Mouse (Mus musculus) C2C12 (cell line): ENCODE results near the gene Scpep1. TPM values are rescaled to one million over a fixed set of nuclear protein-coding genes. Genes with fewer than 3 reads are reported as not detected.

Source experiments
- H3K27me3 ChIP-seq: one replicate; pipeline ENCODE4 v1.6.1; 2011; ENCODE audit not compliant: control insufficient read depth, insufficient read depth, insufficient read length
- H3K36me3 ChIP-seq: one replicate; pipeline ENCODE4 v1.6.1; 2011; ENCODE audit not compliant: control insufficient read depth, insufficient read depth
- H3K4me3 ChIP-seq: one replicate; pipeline ENCODE4 v1.5.1; 2011; ENCODE audit warnings: mild to moderate bottlenecking, control low read depth; ENCODE audit not compliant: poor library complexity, insufficient read depth, severe bottlenecking
- H3K79me2 ChIP-seq: one replicate; pipeline ENCODE4 v1.6.1; 2011; ENCODE audit not compliant: control insufficient read depth, insufficient read depth
- H3K79me3 ChIP-seq: one replicate; pipeline ENCODE4 v1.6.1; 2011; ENCODE audit warnings: low read depth, control low read depth
- H3ac ChIP-seq: one replicate; pipeline ENCODE3; 2011; ENCODE audit warnings: low read depth; ENCODE audit not compliant: control insufficient read depth, insufficient read length
- CEBPB ChIP-seq: IDR thresholded peaks from one replicate; pipeline ENCODE4 v1.6.1; 2011; ENCODE audit warnings: low read depth, mild to moderate bottlenecking, control low read depth, moderate library complexity
- CTCF ChIP-seq: IDR thresholded peaks from one replicate; pipeline ENCODE4 v1.5.1; 2011; ENCODE audit not compliant: control insufficient read depth, insufficient read depth, insufficient read length
- FOSL1 ChIP-seq: IDR thresholded peaks from one replicate; pipeline ENCODE4 v1.8.0; 2011; ENCODE audit warnings: mild to moderate bottlenecking, low read length; ENCODE audit not compliant: poor library complexity, insufficient read depth, severe bottlenecking
- MAX ChIP-seq: IDR thresholded peaks from one replicate; pipeline ENCODE4 v1.6.1; 2011; ENCODE audit warnings: mild to moderate bottlenecking, control low read depth
- MYOD1 ChIP-seq: IDR thresholded peaks from one replicate; pipeline ENCODE4 v1.6.1; 2011; ENCODE audit warnings: low read depth; ENCODE audit not compliant: control insufficient read depth, insufficient read length
- MYOG ChIP-seq: IDR thresholded peaks from one replicate; pipeline ENCODE4 v1.6.1; 2011; ENCODE audit not compliant: control insufficient read depth, insufficient read length; ENCODE audit errors: extremely low read depth
- USF1 ChIP-seq: IDR thresholded peaks from one replicate; pipeline ENCODE4 v1.6.1; 2011; ENCODE audit warnings: low read depth, mild to moderate bottlenecking, control low read depth, moderate library complexity
- polyA plus RNA-seq: library from polyadenylated mRNA; unstranded; fragments of >200 nt; fragmentation: generic; extraction: Trizol; gene quantifications from one replicate; pipeline ENCODE4 v1.2.1, GENCODE M21; 2012; ENCODE audit warnings: missing spikeins

The Scpep1 gene
- polyA plus RNA-seq, 1 experiment: 84.9 TPM

- peaks cover 40% of the 10 kb centered on the region for H3K36me3 ChIP-seq
- H3K79me3 ChIP-seq: no peaks in the 10 kb centered on the region
- H3K4me3 ChIP-seq: no peak overlapping the region
- no peak overlapping the region for H3ac ChIP-seq
- TF ChIP-seq FOSL1: no peak
- TF ChIP-seq MYOD1: no peak
- no peak for TF ChIP-seq MAX
- TF ChIP-seq MYOG: no peak
- TF ChIP-seq USF1: no peak
- no peak for TF ChIP-seq CTCF
- no peak for TF ChIP-seq CEBPB
- H3K79me2 ChIP-seq: no peaks in the 10 kb centered on the region
- no peaks in the 10 kb centered on the region for H3K27me3 ChIP-seq
Observed at GRCm38 (mm10) chr11:88933030-88933429, 22.2 kb downstream of the Scpep1 start.

GRCm38 (mm10) chr11:88931692-88932530, 23.4 kb downstream of the Scpep1 start:
- Histone ChIP-seq H3K4me3 (no peak overlapping the region), H3K27me3 (no peaks in the 10 kb centered on the region), H3K79me3 (no peaks in the 10 kb centered on the region), H3K79me2 (no peaks in the 10 kb centered on the region), H3K36me3 (peaks cover 49% of the 10 kb centered on the region), H3ac (no peak overlapping the region)
- TF ChIP-seq MAX (no peak), CEBPB (no peak), FOSL1 (no peak), MYOG (no peak), MYOD1 (no peak), USF1 (no peak), CTCF (no peak)

- no peak for TF ChIP-seq CTCF
- TF ChIP-seq MYOG: no peak
- TF ChIP-seq MYOD1: no peak
- TF ChIP-seq CEBPB: no peak
- TF ChIP-seq USF1: no peak
- TF ChIP-seq MAX: no peak
- TF ChIP-seq FOSL1: no peak
- no peak overlapping the region for H3K4me3 ChIP-seq
Observed at GRCm38 (mm10) chr11:88926566-88926965, 28.7 kb downstream of the Scpep1 start.

GRCm38 (mm10) chr11:88909388-88910036, 45.8 kb downstream of the Scpep1 start:
- Histone ChIP-seq H3K79me2 (no peaks in the 10 kb centered on the region), H3K27me3 (no peaks in the 10 kb centered on the region), H3ac (no peak overlapping the region), H3K4me3 (no peak overlapping the region), H3K36me3 (no peaks in the 10 kb centered on the region), H3K79me3 (no peaks in the 10 kb centered on the region)
- TF ChIP-seq MAX (no peak), CEBPB (no peak), USF1 (no peak), MYOD1 (no peak), CTCF (no peak), FOSL1 (no peak), MYOG (no peak)

More at GRCm38 (mm10) chr11:88926566-88926965, 28.7 kb downstream of the Scpep1 start:
- Histone ChIP-seq H3K79me3 (no peaks in the 10 kb centered on the region), H3K36me3 (peaks cover 48% of the 10 kb centered on the region), H3K27me3 (no peaks in the 10 kb centered on the region), H3K79me2 (no peaks in the 10 kb centered on the region), H3ac (no peak overlapping the region)

GRCm38 (mm10) chr11:88908557-88909211, 46.6 kb downstream of the Scpep1 start:
- Histone ChIP-seq H3K4me3 (no peak overlapping the region), H3ac (no peak overlapping the region), H3K79me3 (no peaks in the 10 kb centered on the region), H3K79me2 (no peaks in the 10 kb centered on the region), H3K36me3 (no peaks in the 10 kb centered on the region), H3K27me3 (no peaks in the 10 kb centered on the region)
- TF ChIP-seq CTCF: no peak
- TF ChIP-seq MYOD1: no peak
